Mouse (Mus musculus): ENCODE data around the gene Lrrc47. TPM values are rescaled to one million over a fixed set of nuclear protein-coding genes. Genes with fewer than 3 reads are reported as not detected.

The Lrrc47 gene
- total and polyA plus RNA-seq, 3 experiments, result 16.7 to 98.0 (median 35.0) TPM

GRCm38 (mm10) chr4:154019571-154019970 lies 8.0 kb downstream of the Lrrc47 start:
- TF ChIP-seq CTCF (conservative IDR thresholded peaks at IDR 0.05 in 1 of 2, IDR thresholded peaks at IDR 0.05 in 1 of 2; ENCODE audit: low read depth in 2 of 2, low read length in 2 of 2) (peak; percentile 30 to 55; a peak in 2 of 4 replicates), GABPA (IDR thresholded peaks at IDR 0.05; ENCODE audit: insufficient replicate concordance, low read depth, low read length) (no peak), ELF1 (IDR thresholded peaks at IDR 0.05; ENCODE audit: low read depth, low read length) (no peak), ZKSCAN1 (IDR thresholded peaks at IDR 0.05; ENCODE audit: borderline replicate concordance, low read depth, low read length) (no peak), IRF4 (IDR thresholded peaks at IDR 0.05; ENCODE audit: low read depth, low read length) (no peak), BHLHE40 (IDR thresholded peaks at IDR 0.05; ENCODE audit: low read depth, low read length) (no peak), POLR2A (IDR thresholded peaks at IDR 0.05; ENCODE audit: low read depth, low read length) (no peak), ETS1 (conservative IDR thresholded peaks at IDR 0.05; ENCODE audit: low read depth, low read length) (no peak), MXI1 (IDR thresholded peaks at IDR 0.05; ENCODE audit: low read depth, low read length) (no peak), EP300 (IDR thresholded peaks at IDR 0.05; ENCODE audit: low read length) (no peak), UBTF (IDR thresholded peaks at IDR 0.05; ENCODE audit: low read depth, low read length) (no peak), MEF2A (IDR thresholded peaks at IDR 0.05; ENCODE audit: borderline replicate concordance, low read depth, low read length) (no peak), RAD21 (IDR thresholded peaks at IDR 0.05; ENCODE audit: low read depth, low read length) (peak; percentile 32), ZNF384 (IDR thresholded peaks at IDR 0.05; ENCODE audit: low read depth, low read length) (no peak), PAX5 (IDR thresholded peaks at IDR 0.05; ENCODE audit: low read length) (no peak)
- peak; percentile 29 for DNase-seq (ENCODE audit: extremely low read depth)
- H3K4me1 ChIP-seq (ENCODE audit: control insufficient read depth in 1 of 2, insufficient read depth in 2 of 2), result peaks cover 3% of the 10 kb centered on the region in 2 experiments; a peak in 1 of 4 replicates
- H3K4me2 ChIP-seq (ENCODE audit: insufficient read depth, low read depth, poor library complexity, severe bottlenecking), result no peak overlapping the region
- no peaks in the 10 kb centered on the region for H3K27me3 ChIP-seq (replicated peaks)
- peaks cover 75 to 84% of the 10 kb centered on the region in 2 experiments for H3K36me3 ChIP-seq (replicated peaks in 1 of 2; ENCODE audit: control insufficient read depth in 1 of 2, insufficient read depth in 1 of 2, low read length in 1 of 2)
- peaks cover 11% of the 10 kb centered on the region for H3K79me2 ChIP-seq (replicated peaks; ENCODE audit: control insufficient read depth, extremely low read depth, insufficient read depth, poor library complexity, severe bottlenecking)
- H3K4me3 ChIP-seq (replicated peaks in 1 of 3; ENCODE audit: low read depth in 2 of 3, low read length in 2 of 3, poor library complexity in 1 of 3), result no peak overlapping the region
- in situ Hi-C loops (cut with MboI; ENCODE audit: low pct_ligation_motif_present, low pct_unique_long_range_greater_than_20kb, low sequenced_read_pairs) (no loop called here), dilution Hi-C loops (cut with MboI; ENCODE audit: extremely low pct_ligation_motif_present, extremely low pct_unique_long_range_greater_than_20kb, low sequenced_read_pairs) (no loop called here)
- H3K9ac ChIP-seq (ENCODE audit: insufficient read depth, low read depth), result no peak overlapping the region
- no peaks in the 10 kb centered on the region for H3K9me3 ChIP-seq (replicated peaks; ENCODE audit: low read length)
- H3K27ac ChIP-seq (ENCODE audit: insufficient read depth, low read depth), result no peak overlapping the region

- H3K4me2 ChIP-seq (ENCODE audit: insufficient read depth, low read depth, poor library complexity, severe bottlenecking), result no peak overlapping the region
- H3K4me3 ChIP-seq (replicated peaks in 1 of 3; ENCODE audit: low read depth in 2 of 3, low read length in 2 of 3, poor library complexity in 1 of 3), result no peak overlapping the region
- H3K4me1 ChIP-seq (ENCODE audit: control insufficient read depth in 1 of 2, insufficient read depth in 2 of 2), result peaks cover 6 to 10% of the 10 kb centered on the region in 2 experiments; a peak in 2 of 4 replicates
- H3K9ac ChIP-seq (ENCODE audit: insufficient read depth, low read depth), result no peak overlapping the region
- dilution Hi-C loops (cut with MboI; ENCODE audit: extremely low pct_ligation_motif_present, extremely low pct_unique_long_range_greater_than_20kb, low sequenced_read_pairs), result no loop called here
- peaks cover 11% of the 10 kb centered on the region for H3K27me3 ChIP-seq (replicated peaks)
- in situ Hi-C loops (cut with MboI; ENCODE audit: low pct_ligation_motif_present, low pct_unique_long_range_greater_than_20kb, low sequenced_read_pairs), result no loop called here
- peaks cover 57 to 65% of the 10 kb centered on the region in 2 experiments for H3K36me3 ChIP-seq (replicated peaks in 1 of 2; ENCODE audit: control insufficient read depth in 1 of 2, insufficient read depth in 1 of 2, low read length in 1 of 2)
- H3K79me2 ChIP-seq (replicated peaks; ENCODE audit: control insufficient read depth, extremely low read depth, insufficient read depth, poor library complexity, severe bottlenecking), result no peaks in the 10 kb centered on the region
- no peak for DNase-seq (ENCODE audit: extremely low read depth)
- no peak overlapping the region for H3K27ac ChIP-seq (ENCODE audit: insufficient read depth, low read depth)
- no peaks in the 10 kb centered on the region for H3K9me3 ChIP-seq (replicated peaks; ENCODE audit: low read length)
- TF ChIP-seq USF2 (conservative IDR thresholded peaks at IDR 0.05; ENCODE audit: low read depth, low read length) (no peak), CHD2 (IDR thresholded peaks at IDR 0.05; ENCODE audit: low read length) (no peak), POLR2A (IDR thresholded peaks at IDR 0.05; ENCODE audit: low read depth, low read length) (no peak), EP300 (IDR thresholded peaks at IDR 0.05; ENCODE audit: low read length) (no peak), CTCF (conservative IDR thresholded peaks at IDR 0.05 in 1 of 2, IDR thresholded peaks at IDR 0.05 in 1 of 2; ENCODE audit: low read depth in 2 of 2, low read length in 2 of 2) (no peak), MAZ (IDR thresholded peaks at IDR 0.05; ENCODE audit: low read depth, low read length) (no peak), HCFC1 (IDR thresholded peaks at IDR 0.05; ENCODE audit: low read depth, low read length) (no peak), MAFK (IDR thresholded peaks at IDR 0.05; ENCODE audit: insufficient replicate concordance, low read length) (no peak), ETS1 (conservative IDR thresholded peaks at IDR 0.05; ENCODE audit: low read depth, low read length) (no peak), E2F4 (IDR thresholded peaks at IDR 0.05; ENCODE audit: insufficient replicate concordance, low read depth, low read length) (no peak), PAX5 (IDR thresholded peaks at IDR 0.05; ENCODE audit: low read length) (no peak), MXI1 (IDR thresholded peaks at IDR 0.05; ENCODE audit: low read depth, low read length) (no peak), TCF12 (IDR thresholded peaks at IDR 0.05; ENCODE audit: low read depth, low read length) (no peak), ZNF384 (IDR thresholded peaks at IDR 0.05; ENCODE audit: low read depth, low read length) (no peak), SIN3A (IDR thresholded peaks at IDR 0.05; ENCODE audit: low read length) (no peak), UBTF (IDR thresholded peaks at IDR 0.05; ENCODE audit: low read depth, low read length) (no peak), KAT2A (IDR thresholded peaks at IDR 0.05; ENCODE audit: insufficient replicate concordance, low read length) (no peak)
These were observed 9.9 kb downstream of the Lrrc47 start for GRCm38 (mm10) chr4:154021432-154021831.
